In genomic region chr3:103020249-103020942, GRCm38 (mm10) we compare ENCODE assay signal across 8 mouse cellular contexts. TPM values are rescaled to one million over a fixed set of nuclear protein-coding genes. Genes with fewer than 3 reads are reported as not detected.
DNase-seq lines count a peak whose midpoint lies in the region; ATAC-seq lines count a peak whose summit lies in the region.

Gene Csde1, plus strand, starts transcription at chr3:103020426.

- H3K27ac ChIP-seq in intestine, embryonic 14.5 days (ENCODE audit: low read depth): peak within 1 kb of the TSS; percentile 98

- intact Hi-C loops in left cerebral cortex, postnatal 14 days (cut with DNase I): no loop called here

- peak within 1 kb of the TSS; percentile 91 for H3K4me2 ChIP-seq in intestine, embryonic 14.5 days (ENCODE audit: low read length)

- H3K4me3 ChIP-seq in intestine, embryonic 14.5 days (ENCODE audit: low read depth, low read length): peak within 1 kb of the TSS; percentile 99

- under 1% methylated on average over 55 of the region's 55 CpGs for WGBS in intestine, embryonic 14.5 days

- DNase-seq in adrenal gland, adult 18-20 months (ENCODE audit: low spot score in 2 of 2): peak; percentile 95 to 96
- peak; percentile 100 for DNase-seq in embryo, embryonic 11 days
- DNase-seq in gastrocnemius, postnatal 25 days: peak; percentile 97
- DNase-seq in intestine, embryonic 14.5 days (ENCODE audit: low spot score): peak; percentile 96
- DNase-seq in left cerebral cortex, postnatal 14 days (ENCODE audit: low spot score in 2 of 2): peak; percentile 98
- DNase-seq in mesoderm, embryonic 11.5 days (ENCODE audit: low read depth, low spot score): peak; percentile 98
- DNase-seq in right cerebral cortex, postnatal 36 days (ENCODE audit: low spot score in 2 of 2): peak; percentile 97
- peak; percentile 95 for DNase-seq in yolk sac, embryonic 10.5 days (ENCODE audit: low spot score)

- no peaks in the 10 kb centered on the region for H3K27me3 ChIP-seq in intestine, embryonic 14.5 days (replicated peaks; ENCODE audit: control insufficient read depth, insufficient read depth, low read length)

- H3K36me3 ChIP-seq in intestine, embryonic 14.5 days (ENCODE audit: control insufficient read depth, insufficient read depth, low read length): 0 out of 2 replicates have a peak, but pooled peaks cover 4% of the 10 kb centered on the region

- H3K4me1 ChIP-seq in intestine, embryonic 14.5 days (replicated peaks; ENCODE audit: control insufficient read depth, insufficient read depth, low read length): peaks cover 8% of the 10 kb centered on the region

- ATAC-seq in intestine, embryonic 14.5 days (replicated peaks; ENCODE audit: low FRiP score, low TSS enrichment, low read depth): peak; percentile 96

- H3K9me3 ChIP-seq in intestine, embryonic 14.5 days (ENCODE audit: control insufficient read depth, low read length): no peaks in the 10 kb centered on the region

- peak within 1 kb of the TSS; percentile 100 for H3K9ac ChIP-seq in intestine, embryonic 14.5 days (ENCODE audit: low read length)

RNA-seq across cellular contexts. Expression of gene Csde1, which starts in this region (rescaled TPM):
- 100 to 1,000 TPM; 423 to 430 TPM for total RNA-seq in adrenal gland, adult 18-20 months (2021)
- 100 to 1,000 TPM; 791 to 814 TPM for total RNA-seq in gastrocnemius, postnatal 25 days (2021)
- 378 and 381 TPM in 2 replicates for polyA plus RNA-seq in intestine, embryonic 14.5 days (2014; fragmentation: Nextera tagmentation; extraction: Ambion mirVana)
- total RNA-seq in left cerebral cortex, postnatal 14 days (2021): 100 to 1,000 TPM; 247 to 252 TPM

Comparison
In these comparisons a context has a peak if more than half of its experiments do, and no peak if none do; other contexts are left out.
1. Peak in every context shown above with its lines: DNase-seq, ATAC-seq, H3K4me3 ChIP-seq and H3K27ac ChIP-seq.